ENCODE assay signal across 31 mouse cellular contexts in genomic region chr17:84617953-84618352, GRCm38 (mm10). TPM values are rescaled to one million over a fixed set of nuclear protein-coding genes. Genes with fewer than 3 reads are reported as not detected.
"Had no signal": no experiment of that assay in that cellular context is flagged by ENCODE, and none has a peak within 500 bp of the region (broad histone marks: within the 10 kb centered on the region; RNA-seq: fewer than 3 reads in every experiment).

No protein-coding gene starts in this region.

- H3K27me3 ChIP-seq: heart, embryonic 12.5 days; hindbrain, embryonic 12.5 days; limb, embryonic 13.5 days; limb, embryonic 15.5 days; liver, embryonic 12.5 days had no signal

- DNase-seq: gastrocnemius, adult 2 months; gastrocnemius, postnatal 10 days; gastrocnemius, postnatal 25 days; heart, adult 2 months; heart, postnatal 10 days; heart, postnatal 4 days; kidney, adult 18-20 months; kidney, adult 8-10 months; kidney, postnatal 14 days; kidney, postnatal 36 days; layer of hippocampus, adult 9-11 months had no signal

- H3K9me3 ChIP-seq: heart, embryonic 10.5 days; limb, embryonic 15.5 days had no signal

- H3K27ac ChIP-seq: gastrocnemius, adult 2 months; heart, adult 2 months; heart, embryonic 10.5 days; hindbrain, embryonic 10.5 days; hindbrain, embryonic 12.5 days; hindbrain, embryonic 14.5 days; kidney, postnatal 0 days; left cerebral cortex, adult 2 months; limb, embryonic 13.5 days; limb, embryonic 15.5 days; liver, embryonic 12.5 days; liver, embryonic 14.5 days had no signal

- H3K4me3 ChIP-seq: gastrocnemius, adult 2 months; heart, adult 2 months; heart, embryonic 10.5 days; heart, embryonic 12.5 days; hindbrain, embryonic 10.5 days; hindbrain, embryonic 12.5 days; left cerebral cortex, adult 2 months; limb, embryonic 13.5 days; limb, embryonic 15.5 days; liver, embryonic 12.5 days had no signal

- H3K4me1 ChIP-seq: heart, embryonic 10.5 days; heart, embryonic 12.5 days; liver, embryonic 12.5 days had no signal

RNA-seq across cellular contexts. Expression of gene Abcg8, which starts 58.1 kb away (rescaled TPM):
- total RNA-seq: gastrocnemius, adult 2 months; gastrocnemius, postnatal 10 days; gastrocnemius, postnatal 25 days; granulocyte monocyte progenitor cell, adult 5-6 weeks; heart, adult 2 months; heart, postnatal 10 days; heart, postnatal 25 days; heart, postnatal 4 days; layer of hippocampus, adult 18-20 months; layer of hippocampus, adult 8-10 months; layer of hippocampus, postnatal 25 days; left cerebral cortex, adult 2 months; left cerebral cortex, postnatal 36 days had no signal
- polyA plus RNA-seq: frontal cortex, adult 2 months; heart, adult 2 months; heart, embryonic 12.5 days; heart, embryonic 14.5 days; inflammation-experienced regulatory T-cells, adult 6 months; limb, embryonic 13.5 days had no signal
